Mouse (Mus musculus) ES-Bruce4 (cell line): ENCODE results near the gene Daglb.

Experiments
- CTCF ChIP-seq: IDR thresholded peaks from one replicate; pipeline ENCODE4 v1.8.1; 2011; ENCODE audit warnings: low read depth, low read length
- EP300 ChIP-seq: IDR thresholded peaks from 2 replicates; pipeline ENCODE4 v1.6.1; 2011; ENCODE audit warnings: low read depth, low read length; ENCODE audit not compliant: insufficient read depth
- POLR2A ChIP-seq: IDR thresholded peaks from one replicate; pipeline ENCODE4 v1.8.1; 2011; ENCODE audit warnings: low read length; ENCODE audit not compliant: insufficient read depth

DNA sequence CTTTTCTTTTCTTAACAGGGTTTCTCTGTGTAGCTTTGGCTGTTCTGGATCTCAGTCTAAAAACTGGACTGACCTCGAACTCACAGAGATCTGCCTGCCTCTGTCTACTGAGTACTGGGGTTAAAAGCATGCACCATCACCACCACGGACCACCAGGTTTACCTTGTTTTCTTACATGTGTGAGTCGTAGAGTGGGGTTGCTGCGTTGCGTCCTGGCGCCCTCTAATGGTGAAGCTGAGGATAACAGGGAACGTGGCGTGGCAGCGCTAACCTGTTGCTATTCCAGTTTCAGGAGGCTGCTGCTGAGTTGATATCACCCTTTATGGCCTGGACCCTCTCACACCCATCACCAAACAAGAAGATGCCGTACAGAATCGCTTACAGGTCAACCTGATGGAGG, 83.0 kb downstream of the Daglb start:
- TF ChIP-seq CTCF: peak; percentile 99
- TF ChIP-seq POLR2A: no peak
- TF ChIP-seq EP300: 0 out of 2 replicates have a peak, but pooled peaks have one; percentile 53
